Mouse (Mus musculus) ES-Bruce4 (cell line): Measurements from ENCODE around the gene Mllt1.

Experiments used
- CTCF ChIP-seq: IDR thresholded peaks from one replicate; pipeline ENCODE4 v1.8.1; 2011; ENCODE audit warnings: low read depth, low read length
- EP300 ChIP-seq: IDR thresholded peaks from 2 replicates; pipeline ENCODE4 v1.6.1; 2011; ENCODE audit warnings: low read depth, low read length; ENCODE audit not compliant: insufficient read depth
- POLR2A ChIP-seq: IDR thresholded peaks from one replicate; pipeline ENCODE4 v1.8.1; 2011; ENCODE audit warnings: low read length; ENCODE audit not compliant: insufficient read depth

- no peak for TF ChIP-seq CTCF
- no peak for TF ChIP-seq POLR2A
- no peak for TF ChIP-seq EP300
Measured at GRCm38 (mm10) chr17:56861197-56861596, 74.0 kb downstream of the Mllt1 start.
